Mouse (Mus musculus) left cerebral cortex, postnatal 14 days (tissue): ENCODE measurements around the gene Tex19.1. TPM values are rescaled to one million over a fixed set of nuclear protein-coding genes. Genes with fewer than 3 reads are reported as not detected.
A peak's percentile ranks its signal among the peaks of the same experiment; 100 is the strongest.

Experiments used
- DNase-seq, 2 experiments: peaks; one replicate each; pipeline ENCODE4 v3.0.0; 2021 to 2022; ENCODE audit warnings: low spot score in 2 of 2, mixed read lengths in 1 of 2
- intact Hi-C: fragments of 180-260 bp; cut with DNase I; formaldehyde crosslinking; loops from one replicate; pipeline ENCODE4 v1.15.1; 2025
- total RNA-seq, 2 experiments: library from RNA; stranded (reverse); gene quantifications; 2 replicates each; pipeline ENCODE4 v1.2.3; 2021

Tex19.1 gene
- total RNA-seq, 2 experiments from 2014 or later: not detected

DNA sequence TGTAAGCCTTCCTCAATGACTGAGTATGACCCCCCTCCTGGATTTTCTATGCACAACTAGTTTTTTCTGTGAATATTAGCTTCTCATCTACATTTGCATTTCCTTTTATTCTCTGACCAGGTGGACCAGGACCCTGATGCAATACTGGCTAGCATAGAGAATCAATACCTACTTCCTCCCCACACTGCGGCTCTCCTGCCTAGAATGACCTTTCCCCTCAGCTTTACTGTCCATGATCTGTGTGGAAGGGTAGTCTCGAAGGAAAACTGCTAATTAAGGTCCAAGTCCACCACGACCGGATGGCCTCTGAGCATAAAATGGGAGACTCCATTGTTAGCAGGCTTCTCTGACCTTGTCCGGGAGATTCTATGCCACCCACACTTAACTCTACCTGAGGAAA, 8.3 kb upstream of the Tex19.1 start:
- intact Hi-C loops: no loop called here
- no peak for DNase-seq

- DNase-seq: no peak
- intact Hi-C loops: no loop called here
Observed at GRCm38 (mm10) chr11:121138732-121139131, 7.2 kb upstream of the Tex19.1 start.

DNA sequence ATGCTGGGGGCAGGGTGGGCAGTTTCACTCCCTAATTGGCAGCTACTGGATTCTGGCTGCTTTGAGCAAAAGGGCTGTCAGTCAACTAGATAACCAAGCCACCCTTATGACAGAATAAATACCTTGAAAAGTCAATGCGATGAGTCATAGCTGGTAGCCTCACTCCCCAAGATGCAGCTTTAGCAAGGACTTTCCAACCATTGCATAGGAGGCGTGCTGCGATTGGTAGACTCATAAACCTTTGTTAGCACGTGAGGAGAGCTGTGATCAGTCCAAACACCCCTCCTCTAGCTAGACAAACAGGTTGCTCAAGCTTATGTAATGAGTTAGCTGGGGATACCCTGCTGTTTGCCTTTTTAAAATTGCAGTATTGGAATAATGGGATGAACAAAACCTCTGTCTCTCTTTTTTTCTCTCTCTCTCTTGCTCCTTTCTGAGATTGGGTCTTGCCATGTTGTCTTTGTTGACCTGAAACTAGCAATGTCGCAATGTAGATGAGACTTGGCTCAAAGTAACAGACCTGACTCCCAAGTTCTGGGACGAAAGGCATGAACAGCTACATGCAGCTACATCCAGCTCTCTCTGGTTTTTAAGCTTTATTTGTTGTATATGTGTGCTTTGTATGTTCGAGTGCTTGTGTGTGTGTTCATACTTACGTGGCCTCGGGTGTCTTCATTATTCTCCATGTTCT, 2.5 kb upstream of the Tex19.1 start:
- intact Hi-C loops: no loop called here
- DNase-seq: no peak

- intact Hi-C loops: no loop called here
- no peak for DNase-seq
Observed at GRCm38 (mm10) chr11:121148193-121148592, 2.2 kb downstream of the Tex19.1 start.

GRCm38 (mm10) chr11:121154203-121154602, 8.3 kb downstream of the Tex19.1 start:
- intact Hi-C loops: no loop called here
- DNase-seq: no peak

DNA sequence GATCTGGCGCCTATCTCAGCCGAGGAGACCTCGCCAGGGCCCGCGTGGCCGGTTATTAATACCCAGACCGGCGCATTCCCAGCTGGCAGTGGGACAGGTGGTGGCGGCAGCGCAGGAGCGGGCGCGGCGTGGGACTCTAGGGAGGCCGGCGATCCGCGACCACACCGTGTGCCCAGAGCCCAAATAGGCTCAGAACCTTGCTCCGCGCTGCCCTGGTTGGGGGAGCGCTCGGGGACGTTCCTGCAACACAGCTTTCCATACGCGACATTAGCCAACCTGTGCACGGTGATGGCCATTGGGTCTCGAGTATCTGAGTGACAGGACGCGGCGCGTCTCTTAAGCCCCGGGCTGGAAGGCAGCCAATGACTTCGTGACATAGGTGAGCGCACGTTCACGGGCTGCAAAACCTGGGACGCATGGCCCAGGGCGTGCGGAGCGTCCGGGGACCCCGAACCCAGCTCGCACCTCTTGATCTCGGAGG, 10.5 kb downstream of the Tex19.1 start:
- intact Hi-C loops: no loop called here
- DNase-seq: peak in 1 of 2 experiments; percentile 10

DNA sequence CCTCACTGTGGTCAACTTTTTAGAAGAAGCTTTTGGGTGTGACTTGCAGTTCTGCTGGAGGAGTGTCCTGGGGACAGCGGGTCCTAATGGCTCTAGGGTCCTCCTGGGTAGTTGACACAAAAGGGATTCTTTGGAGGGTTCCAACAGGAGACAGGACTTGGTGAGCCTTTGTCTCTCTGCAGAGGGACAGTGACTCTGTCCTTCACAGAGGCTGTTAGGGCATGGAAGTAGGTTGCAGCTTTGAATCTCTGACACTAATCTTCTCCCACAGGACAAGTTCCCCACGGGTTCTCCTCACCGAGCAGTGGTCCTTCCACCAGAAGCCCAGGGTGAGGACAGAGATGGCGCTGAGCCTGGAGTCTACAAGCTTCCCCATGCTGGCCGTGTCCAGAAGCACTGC, 14.0 kb downstream of the Tex19.1 start, which contains the start of gene Uts2r:
TSS of gene Uts2r (plus strand) at position 301 of the 400 bp plus-strand sequence.
- intact Hi-C loops: no loop called here
- no peak for DNase-seq

DNA sequence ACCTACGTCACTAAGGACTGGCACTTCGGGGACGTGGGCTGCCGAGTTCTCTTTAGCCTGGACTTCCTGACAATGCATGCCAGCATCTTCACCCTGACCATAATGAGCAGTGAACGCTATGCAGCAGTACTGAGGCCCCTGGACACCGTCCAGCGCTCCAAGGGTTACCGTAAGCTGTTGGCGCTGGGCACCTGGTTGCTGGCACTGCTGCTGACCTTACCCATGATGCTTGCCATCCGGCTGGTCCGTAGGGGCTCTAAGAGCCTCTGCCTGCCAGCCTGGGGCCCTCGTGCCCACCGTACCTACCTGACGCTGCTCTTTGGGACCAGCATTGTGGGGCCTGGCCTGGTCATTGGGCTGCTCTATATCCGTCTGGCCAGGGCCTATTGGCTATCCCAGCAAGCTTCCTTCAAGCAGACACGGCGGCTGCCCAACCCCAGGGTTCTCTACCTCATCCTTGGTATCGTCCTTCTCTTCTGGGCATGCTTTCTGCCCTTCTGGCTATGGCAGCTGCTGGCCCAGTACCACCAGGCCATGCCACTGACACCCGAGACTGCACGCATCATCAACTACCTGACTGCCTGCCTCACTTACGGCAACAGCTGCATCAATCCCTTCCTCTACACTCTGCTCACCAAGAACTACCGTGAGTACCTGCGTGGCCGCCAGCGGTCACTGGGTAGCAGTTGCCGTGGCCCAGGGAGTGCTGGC, 14.8 kb downstream of the Tex19.1 start:
- no peak for DNase-seq
- intact Hi-C loops: no loop called here

GRCm38 (mm10) chr11:121163751-121164150, 17.8 kb downstream of the Tex19.1 start:
- intact Hi-C loops: no loop called here
- no peak for DNase-seq

GRCm38 (mm10) chr11:121173203-121173602, 27.3 kb downstream of the Tex19.1 start:
- intact Hi-C loops: no loop called here
- DNase-seq: no peak

DNA sequence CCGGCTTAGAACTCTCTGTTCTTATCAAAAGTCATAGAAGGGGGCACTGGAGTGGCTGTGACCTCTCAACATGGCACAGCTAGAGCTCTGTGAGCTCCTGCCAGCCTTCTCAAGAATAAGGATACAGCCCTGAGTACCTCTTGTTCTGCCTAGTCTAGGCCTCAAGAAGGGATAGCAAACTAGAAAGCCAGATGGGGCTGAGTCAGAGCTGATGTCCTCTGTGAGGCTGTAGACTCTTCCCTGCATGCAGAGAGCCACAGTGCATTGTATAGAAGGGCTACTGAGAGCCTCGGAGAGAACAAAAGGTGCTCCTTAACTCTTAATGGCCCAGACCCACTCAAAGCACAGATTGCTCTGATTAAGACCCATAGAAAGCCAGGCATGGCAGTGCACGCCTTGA, 28.3 kb downstream of the Tex19.1 start:
- intact Hi-C loops: no loop called here
- DNase-seq: no peak

DNA sequence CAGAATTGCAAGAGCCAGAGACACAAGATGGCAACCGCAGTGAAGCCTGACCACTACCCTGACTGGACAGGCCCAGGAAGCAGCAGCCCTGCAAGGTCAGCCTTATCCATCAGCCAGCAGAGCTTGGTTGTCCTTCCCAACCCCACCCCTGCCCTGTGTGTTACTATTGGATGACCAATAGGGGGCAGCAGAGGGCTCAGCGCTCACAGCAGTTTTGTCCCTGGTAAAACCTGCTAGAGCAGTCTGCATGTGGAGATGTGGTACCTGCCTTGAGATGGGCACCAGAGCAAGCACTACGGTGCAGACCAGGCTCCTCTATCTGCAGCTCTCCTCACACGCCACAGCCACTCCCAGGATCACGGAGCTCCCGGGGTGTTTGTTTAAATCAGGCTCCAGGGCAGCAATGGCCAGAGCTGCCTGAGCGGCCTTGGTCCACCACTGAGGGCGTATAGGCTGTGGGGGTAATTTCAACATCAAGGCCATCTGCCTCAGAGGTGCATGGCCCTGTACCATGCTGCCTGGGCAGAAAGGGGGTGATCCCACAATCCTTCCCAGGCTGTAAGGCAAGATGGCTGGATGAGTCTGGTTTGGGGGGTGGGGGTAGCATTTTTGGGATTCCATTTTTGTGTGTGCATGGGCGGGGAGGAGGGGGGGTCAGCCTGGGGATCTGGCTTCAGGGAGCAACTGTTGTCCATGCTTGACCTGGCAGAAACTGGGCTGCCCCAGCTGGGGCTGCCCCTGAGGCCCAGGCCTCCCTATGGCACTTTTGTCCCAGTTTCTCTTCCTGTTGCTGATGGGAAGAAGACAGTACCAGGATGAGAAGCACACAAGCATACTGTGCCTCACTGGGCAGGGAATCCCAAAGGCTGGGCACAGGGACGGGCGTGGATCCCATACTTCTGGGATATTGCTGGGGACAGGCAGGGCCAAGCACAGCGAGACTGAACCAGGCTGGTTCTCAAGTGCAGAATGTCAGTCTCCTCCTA, 30.6 kb downstream of the Tex19.1 start:
- peak in 1 of 2 experiments; percentile 25 for DNase-seq
- intact Hi-C loops: no loop called here

- DNase-seq: no peak
- intact Hi-C loops: no loop called here
Observed at GRCm38 (mm10) chr11:121189681-121190080, 43.7 kb downstream of the Tex19.1 start.

DNA sequence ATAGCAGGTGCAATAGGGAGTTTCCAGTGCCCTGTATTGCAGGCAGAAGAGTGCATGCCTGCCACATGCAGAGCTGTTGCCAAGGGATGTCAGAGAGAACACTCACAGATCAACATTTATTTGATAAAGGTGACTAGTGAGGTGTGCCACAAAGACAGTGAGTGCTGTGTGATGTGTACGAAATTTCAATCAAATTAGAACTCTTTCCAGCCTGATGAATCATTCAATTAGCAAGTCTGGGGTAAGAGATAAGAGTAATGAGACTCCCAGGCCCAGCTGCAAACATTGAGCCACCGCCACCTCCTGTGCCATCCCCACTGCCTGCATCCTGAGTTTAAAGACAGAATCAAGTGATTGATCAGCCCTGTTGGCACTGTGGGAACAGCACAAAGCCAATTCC, 46.8 kb downstream of the Tex19.1 start:
- intact Hi-C loops: no loop called here

GRCm38 (mm10) chr11:121193415-121193814, 47.5 kb downstream of the Tex19.1 start:
- DNase-seq: no peak
- intact Hi-C loops: no loop called here

More for the DNA sequence above, 46.8 kb downstream of the Tex19.1 start:
- DNase-seq: no peak

Other genes with a start within 250 kb of the Tex19.1 start
- 1 to 10 TPM; 6.2 to 7.0 TPM for gene Ccdc57, start 213.3 kb upstream of the Tex19.1 start, total RNA-seq
- 1 to 10 TPM; 3.2 to 4.2 TPM for gene Slc16a3, start 197.7 kb upstream of the Tex19.1 start, total RNA-seq
- 100 to 1,000 TPM; 112 to 115 TPM for gene Csnk1d, start 154.8 kb upstream of the Tex19.1 start, total RNA-seq
- under 1 TPM; 0.36 to 0.62 TPM for gene Cd7, start 106.7 kb upstream of the Tex19.1 start, total RNA-seq
- gene Sectm1b, start 82.6 kb upstream of the Tex19.1 start, total RNA-seq: not detected
- gene Sectm1a, start 64.9 kb upstream of the Tex19.1 start, total RNA-seq: not detected
- not detected for gene Tex19.2, start 27.5 kb upstream of the Tex19.1 start, total RNA-seq
- gene Uts2r, start 14.1 kb downstream of the Tex19.1 start, total RNA-seq: not detected
- 10 to 100 TPM; 30.6 to 32.4 TPM for gene Hexdc, start 58.3 kb downstream of the Tex19.1 start, total RNA-seq
- gene Ogfod3, start 58.6 kb downstream of the Tex19.1 start, total RNA-seq: 1 to 10 TPM; 7.1 to 7.4 TPM
- gene Cybc1, start 83.2 kb downstream of the Tex19.1 start, total RNA-seq: 10 to 100 TPM; 21.1 to 23.8 TPM
- 10 to 100 TPM; 67.4 to 70.7 TPM for gene Narf, start 91.1 kb downstream of the Tex19.1 start, total RNA-seq
- 100 to 1,000 TPM; 115 TPM for gene Foxk2, start 113.8 kb downstream of the Tex19.1 start, total RNA-seq
- 10 to 100 TPM; 62.2 to 68.9 TPM for gene Wdr45b, start 208.3 kb downstream of the Tex19.1 start, total RNA-seq
- 10 to 100 TPM; 42.2 to 44.7 TPM for gene Rab40b, start 242.1 kb downstream of the Tex19.1 start, total RNA-seq